Mouse (Mus musculus) brain, embryonic 14.5 days (tissue): ENCODE data around the gene Fut8.

ENCODE experiments used
- CTCF ChIP-seq: fragments of 200-500 bp; IDR thresholded peaks from 2 replicates; pipeline ENCODE4 v1.5.1; 2012; ENCODE audit warnings: inconsistent platforms, mild to moderate bottlenecking, moderate library complexity, borderline replicate concordance; ENCODE audit not compliant: insufficient read depth, insufficient read length; ENCODE audit errors: extremely low read depth
- POLR2A ChIP-seq: fragments of 200-500 bp; IDR thresholded peaks from 2 replicates; pipeline ENCODE4 v1.6.1; 2012; ENCODE audit warnings: mild to moderate bottlenecking, inconsistent platforms, borderline replicate concordance; ENCODE audit not compliant: poor library complexity, insufficient read depth, insufficient read length, severe bottlenecking; ENCODE audit errors: extremely low read depth

GRCm38 (mm10) chr12:77415720-77416119 lies 177.8 kb downstream of the Fut8 start:
- TF ChIP-seq POLR2A (no peak), CTCF (no peak)
